Mouse (Mus musculus): ENCODE results near the gene Rlf. TPM values are rescaled to one million over a fixed set of nuclear protein-coding genes. Genes with fewer than 3 reads are reported as not detected.

The Rlf gene
- polyA plus RNA-seq, 1 experiment = 62.5 TPM

- Histone ChIP-seq H3K27ac (ENCODE audit: insufficient read depth, low read length) (no peak overlapping the region), H3K9ac (ENCODE audit: low read depth, poor library complexity, severe bottlenecking) (peak overlapping the region; percentile 95), H3K27me3 (ENCODE audit: control insufficient read depth, insufficient read depth, low read length, poor library complexity, severe bottlenecking) (no peaks in the 10 kb centered on the region), H3K4me1 (ENCODE audit: control insufficient read depth, insufficient read depth, low read length) (no peaks in the 10 kb centered on the region), H3K4me3 (ENCODE audit: low read depth, low read length) (peak overlapping the region; percentile 86), H3K36me3 (ENCODE audit: control insufficient read depth, insufficient read depth, low read length, poor library complexity, severe bottlenecking) (no peaks in the 10 kb centered on the region), H3K9me3 (replicated peaks; ENCODE audit: control insufficient read depth, insufficient read depth, low read length, poor library complexity, severe bottlenecking) (no peaks in the 10 kb centered on the region)
- no peak for TF ChIP-seq CTCF (IDR thresholded peaks at IDR 0.05; ENCODE audit: low read depth, low read length)
- TF ChIP-seq POLR2A (IDR thresholded peaks at IDR 0.05; ENCODE audit: insufficient read depth, low read length) = no peak
- TF ChIP-seq EP300 (IDR thresholded peaks at IDR 0.05; ENCODE audit: insufficient read depth, low read depth, low read length) = no peak
These were observed 720 bp downstream of the Rlf start for GRCm38 (mm10) chr4:121213936-121214792.

DNA sequence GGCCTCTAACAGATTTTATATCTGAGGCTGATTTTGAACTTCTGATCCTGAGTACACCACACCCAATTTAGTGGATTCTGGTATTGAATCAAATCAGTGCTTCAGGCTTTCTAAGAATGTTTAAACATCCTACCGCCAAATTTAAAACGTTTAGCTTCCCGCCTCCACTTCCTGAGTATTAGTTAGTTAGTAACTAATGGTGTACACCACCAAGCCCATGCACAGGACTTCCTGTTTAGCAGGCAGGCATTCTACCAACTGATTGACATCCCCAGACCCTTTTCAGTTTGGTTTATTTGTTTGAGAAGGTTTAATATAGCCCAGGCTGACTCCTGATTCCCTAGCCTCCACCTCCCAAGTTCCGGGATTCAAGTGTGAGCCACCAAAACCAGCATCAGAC is 6.0 kb downstream of the Rlf start:
- no peak overlapping the region for H3K9ac ChIP-seq (ENCODE audit: low read depth, poor library complexity, severe bottlenecking)
- no peak overlapping the region for H3K4me3 ChIP-seq (ENCODE audit: low read depth, low read length)
- no peak for TF ChIP-seq POLR2A (IDR thresholded peaks at IDR 0.05; ENCODE audit: insufficient read depth, low read length)
- no peak for TF ChIP-seq EP300 (IDR thresholded peaks at IDR 0.05; ENCODE audit: insufficient read depth, low read depth, low read length)
- TF ChIP-seq CTCF (IDR thresholded peaks at IDR 0.05; ENCODE audit: low read depth, low read length) = no peak
- no peak overlapping the region for H3K27ac ChIP-seq (ENCODE audit: insufficient read depth, low read length)
- no peaks in the 10 kb centered on the region for H3K36me3 ChIP-seq (ENCODE audit: control insufficient read depth, insufficient read depth, low read length, poor library complexity, severe bottlenecking)
- H3K9me3 ChIP-seq (replicated peaks; ENCODE audit: control insufficient read depth, insufficient read depth, low read length, poor library complexity, severe bottlenecking) = no peaks in the 10 kb centered on the region
- no peaks in the 10 kb centered on the region for H3K4me1 ChIP-seq (ENCODE audit: control insufficient read depth, insufficient read depth, low read length)
- no peaks in the 10 kb centered on the region for H3K27me3 ChIP-seq (ENCODE audit: control insufficient read depth, insufficient read depth, low read length, poor library complexity, severe bottlenecking)

DNA sequence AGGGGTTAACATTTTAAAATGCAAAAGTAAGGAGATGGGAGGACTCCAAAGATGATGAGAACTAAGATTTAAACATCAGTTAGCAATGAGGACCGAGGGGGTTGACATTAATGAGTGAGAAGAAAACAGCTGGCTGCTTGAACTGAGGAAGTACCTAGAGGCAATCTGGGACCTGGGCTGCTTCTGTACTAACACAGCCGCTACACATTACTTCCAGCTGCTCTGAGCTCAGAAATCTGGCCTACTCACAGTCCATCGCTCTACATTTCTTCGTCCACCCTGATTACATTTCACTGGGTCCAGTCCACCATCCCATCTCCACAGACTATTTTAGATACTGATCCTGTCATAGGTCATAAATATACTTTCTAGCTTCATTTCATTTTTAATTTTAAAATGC is 17.0 kb downstream of the Rlf start:
- no peak for TF ChIP-seq CTCF (IDR thresholded peaks at IDR 0.05; ENCODE audit: low read depth, low read length)
- no peak for TF ChIP-seq EP300 (IDR thresholded peaks at IDR 0.05; ENCODE audit: insufficient read depth, low read depth, low read length)
- no peak for TF ChIP-seq POLR2A (IDR thresholded peaks at IDR 0.05; ENCODE audit: insufficient read depth, low read length)
- H3K4me3 ChIP-seq (ENCODE audit: low read depth, low read length) = no peak overlapping the region

DNA sequence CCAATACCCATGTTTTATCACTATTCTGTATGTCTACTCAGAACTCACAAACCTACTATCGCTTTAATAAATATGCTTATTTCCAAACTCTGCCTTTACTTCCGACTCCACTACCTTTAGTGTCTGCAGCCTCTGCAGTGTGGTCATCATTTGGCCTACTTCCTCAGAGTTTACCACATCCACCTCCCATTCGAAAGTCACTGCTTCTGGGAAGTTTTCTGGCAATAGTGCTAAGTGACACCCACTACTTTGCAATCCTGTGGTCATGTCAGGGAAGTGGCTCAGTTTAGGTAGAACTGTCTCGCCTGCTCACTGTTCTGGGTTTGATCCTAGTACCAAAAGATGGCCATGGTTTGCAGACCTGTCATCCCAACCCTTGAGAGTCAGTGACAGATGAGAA is 17.9 kb downstream of the Rlf start:
- H3K4me1 ChIP-seq (ENCODE audit: control insufficient read depth, insufficient read depth, low read length) = no peaks in the 10 kb centered on the region
- H3K9me3 ChIP-seq (replicated peaks; ENCODE audit: control insufficient read depth, insufficient read depth, low read length, poor library complexity, severe bottlenecking) = no peaks in the 10 kb centered on the region
- no peak overlapping the region for H3K27ac ChIP-seq (ENCODE audit: insufficient read depth, low read length)
- no peak overlapping the region for H3K4me3 ChIP-seq (ENCODE audit: low read depth, low read length)
- no peak for TF ChIP-seq POLR2A (IDR thresholded peaks at IDR 0.05; ENCODE audit: insufficient read depth, low read length)
- TF ChIP-seq EP300 (IDR thresholded peaks at IDR 0.05; ENCODE audit: insufficient read depth, low read depth, low read length) = no peak
- TF ChIP-seq CTCF (IDR thresholded peaks at IDR 0.05; ENCODE audit: low read depth, low read length) = no peak
- no peaks in the 10 kb centered on the region for H3K36me3 ChIP-seq (ENCODE audit: control insufficient read depth, insufficient read depth, low read length, poor library complexity, severe bottlenecking)
- no peaks in the 10 kb centered on the region for H3K27me3 ChIP-seq (ENCODE audit: control insufficient read depth, insufficient read depth, low read length, poor library complexity, severe bottlenecking)
- no peak overlapping the region for H3K9ac ChIP-seq (ENCODE audit: low read depth, poor library complexity, severe bottlenecking)

More for the DNA sequence above, 17.0 kb downstream of the Rlf start:
- H3K27me3 ChIP-seq (ENCODE audit: control insufficient read depth, insufficient read depth, low read length, poor library complexity, severe bottlenecking) = no peaks in the 10 kb centered on the region
- no peak overlapping the region for H3K9ac ChIP-seq (ENCODE audit: low read depth, poor library complexity, severe bottlenecking)
- no peaks in the 10 kb centered on the region for H3K36me3 ChIP-seq (ENCODE audit: control insufficient read depth, insufficient read depth, low read length, poor library complexity, severe bottlenecking)
- H3K9me3 ChIP-seq (replicated peaks; ENCODE audit: control insufficient read depth, insufficient read depth, low read length, poor library complexity, severe bottlenecking) = no peaks in the 10 kb centered on the region
- H3K4me1 ChIP-seq (ENCODE audit: control insufficient read depth, insufficient read depth, low read length) = no peaks in the 10 kb centered on the region
- no peak overlapping the region for H3K27ac ChIP-seq (ENCODE audit: insufficient read depth, low read length)

DNA sequence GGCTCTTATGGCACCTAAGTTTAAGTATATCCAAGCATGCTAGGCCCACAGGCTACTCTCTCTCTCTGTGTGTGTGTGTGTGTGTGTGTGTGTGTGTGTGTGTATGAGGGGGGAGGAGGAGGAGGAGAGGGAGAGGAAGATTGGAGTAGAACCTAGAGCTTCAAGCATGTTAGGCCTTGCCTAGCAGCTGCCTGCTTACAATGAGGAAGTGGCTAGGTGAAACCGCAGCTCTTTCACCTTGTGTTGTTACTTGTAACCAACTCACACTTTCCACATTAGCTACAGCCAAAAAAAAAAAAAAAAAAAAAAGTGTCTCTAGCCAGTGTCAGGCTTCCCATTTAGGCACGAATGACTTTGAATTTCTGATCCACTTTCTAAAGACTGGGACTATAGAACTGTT is 18.7 kb downstream of the Rlf start:
- Histone ChIP-seq H3K9ac (ENCODE audit: low read depth, poor library complexity, severe bottlenecking) (no peak overlapping the region), H3K27me3 (ENCODE audit: control insufficient read depth, insufficient read depth, low read length, poor library complexity, severe bottlenecking) (no peaks in the 10 kb centered on the region), H3K4me3 (ENCODE audit: low read depth, low read length) (no peak overlapping the region), H3K36me3 (ENCODE audit: control insufficient read depth, insufficient read depth, low read length, poor library complexity, severe bottlenecking) (no peaks in the 10 kb centered on the region), H3K27ac (ENCODE audit: insufficient read depth, low read length) (no peak overlapping the region), H3K9me3 (replicated peaks; ENCODE audit: control insufficient read depth, insufficient read depth, low read length, poor library complexity, severe bottlenecking) (no peaks in the 10 kb centered on the region), H3K4me1 (ENCODE audit: control insufficient read depth, insufficient read depth, low read length) (no peaks in the 10 kb centered on the region)
- TF ChIP-seq CTCF (IDR thresholded peaks at IDR 0.05; ENCODE audit: low read depth, low read length) = no peak
- no peak for TF ChIP-seq POLR2A (IDR thresholded peaks at IDR 0.05; ENCODE audit: insufficient read depth, low read length)

DNA sequence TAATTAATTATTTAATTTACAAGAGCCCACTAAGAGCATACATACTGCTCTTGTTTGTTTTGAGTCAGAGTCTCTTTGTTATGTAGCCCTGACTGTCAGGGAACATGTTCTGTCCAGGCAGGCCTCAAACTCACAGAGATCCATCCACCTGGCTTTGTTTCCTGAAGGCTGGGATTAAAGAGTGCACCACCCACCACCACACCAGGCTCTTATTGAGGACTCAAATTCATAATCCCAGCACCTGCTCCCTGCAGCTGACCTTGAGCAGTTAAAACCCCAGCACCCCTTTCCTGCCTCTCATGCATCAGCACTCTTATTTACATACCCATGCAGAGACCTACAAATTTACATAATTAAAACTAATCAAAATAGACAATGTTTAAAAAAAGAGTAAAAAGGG is 20.1 kb downstream of the Rlf start:
- Histone ChIP-seq H3K27me3 (ENCODE audit: control insufficient read depth, insufficient read depth, low read length, poor library complexity, severe bottlenecking) (no peaks in the 10 kb centered on the region), H3K27ac (ENCODE audit: insufficient read depth, low read length) (no peak overlapping the region), H3K9ac (ENCODE audit: low read depth, poor library complexity, severe bottlenecking) (no peak overlapping the region), H3K36me3 (ENCODE audit: control insufficient read depth, insufficient read depth, low read length, poor library complexity, severe bottlenecking) (no peaks in the 10 kb centered on the region; the same call in 1 of the 2 replicates), H3K9me3 (replicated peaks; ENCODE audit: control insufficient read depth, insufficient read depth, low read length, poor library complexity, severe bottlenecking) (no peaks in the 10 kb centered on the region), H3K4me3 (ENCODE audit: low read depth, low read length) (no peak overlapping the region), H3K4me1 (ENCODE audit: control insufficient read depth, insufficient read depth, low read length) (no peaks in the 10 kb centered on the region)
- TF ChIP-seq POLR2A (IDR thresholded peaks at IDR 0.05; ENCODE audit: insufficient read depth, low read length) (no peak), CTCF (IDR thresholded peaks at IDR 0.05; ENCODE audit: low read depth, low read length) (no peak), EP300 (IDR thresholded peaks at IDR 0.05; ENCODE audit: insufficient read depth, low read depth, low read length) (no peak)
